27 mouse cellular contexts compared by ENCODE assay signal in genomic region chr16:17985078-17985477, GRCm38 (mm10). TPM values are rescaled to one million over a fixed set of nuclear protein-coding genes. Genes with fewer than 3 reads are reported as not detected.
A peak's percentile ranks its signal among the peaks of the same experiment; 100 is the strongest.
DNase-seq lines count a peak whose midpoint lies in the region; ATAC-seq and TF ChIP-seq lines count a peak whose summit lies in the region.
"Had no signal": no experiment of that assay in that cellular context is flagged by ENCODE, and none has a peak within 500 bp of the region (broad histone marks: within the 10 kb centered on the region; RNA-seq: fewer than 3 reads in every experiment).

No protein-coding gene starts in this region.

- no peaks in the 10 kb centered on the region for H3K4me1 ChIP-seq in embryonic facial prominence, embryonic 14.5 days (ENCODE audit: control insufficient read depth, insufficient read depth, low read length)
- peaks cover 2% of the 10 kb centered on the region; the same call in 1 of the 2 replicates for H3K4me1 ChIP-seq in embryonic facial prominence, embryonic 10.5 days
- H3K4me1 ChIP-seq in heart, adult 2 months (ENCODE audit: control insufficient read depth, insufficient read depth, low read length) = no peaks in the 10 kb centered on the region
- H3K4me1 ChIP-seq in neural tube, embryonic 15.5 days = no peaks in the 10 kb centered on the region

- no peak for TF ChIP-seq POLR2A in heart, adult 2 months (IDR thresholded peaks at IDR 0.05; ENCODE audit: insufficient read depth, low read depth, low read length)

- no peak for TF ChIP-seq CTCF in heart, adult 2 months (IDR thresholded peaks at IDR 0.05)

- H3K27me3 ChIP-seq in embryonic facial prominence, embryonic 14.5 days (replicated peaks; ENCODE audit: control insufficient read depth, insufficient read depth, low read length) = no peaks in the 10 kb centered on the region
- H3K27me3 ChIP-seq in embryonic facial prominence, embryonic 10.5 days (replicated peaks; ENCODE audit: low read depth, poor library complexity, severe bottlenecking) = peaks cover 5% of the 10 kb centered on the region; the same call in 1 of the 2 replicates
- H3K27me3 ChIP-seq in heart, adult 2 months (ENCODE audit: control insufficient read depth, insufficient read depth, low read length) = no peaks in the 10 kb centered on the region
- no peaks in the 10 kb centered on the region for H3K27me3 ChIP-seq in neural tube, embryonic 15.5 days (replicated peaks)
- H3K27me3 ChIP-seq: Patski had no signal

- no peak for TF ChIP-seq EP300 in heart, adult 2 months (IDR thresholded peaks at IDR 0.05; ENCODE audit: insufficient read depth, low read depth, low read length)

- no peak overlapping the region for H3K4me3 ChIP-seq in embryonic facial prominence, embryonic 14.5 days (ENCODE audit: low read depth, low read length)
- H3K4me3 ChIP-seq in embryonic facial prominence, embryonic 10.5 days = no peak overlapping the region
- no peak overlapping the region for H3K4me3 ChIP-seq in heart, adult 2 months
- no peak overlapping the region for H3K4me3 ChIP-seq in neural tube, embryonic 15.5 days (replicated peaks)

- no peak overlapping the region for H3K27ac ChIP-seq in embryonic facial prominence, embryonic 14.5 days (replicated peaks; ENCODE audit: low read depth, low read length)
- no peak overlapping the region for H3K27ac ChIP-seq in embryonic facial prominence, embryonic 10.5 days (replicated peaks)
- H3K27ac ChIP-seq in heart, adult 2 months = no peak overlapping the region
- H3K27ac ChIP-seq in neural tube, embryonic 15.5 days (replicated peaks) = peak overlapping the region; percentile 37; the same call in 1 of the 2 replicates

- DNase-seq in embryonic facial prominence, embryonic 14.5 days (ENCODE audit: low spot score) = no peak
- no peak for DNase-seq in embryonic facial prominence, embryonic 10.5 days (ENCODE audit: low spot score)
- peak; percentile 69 for DNase-seq in heart, adult 11 months
- no peak for DNase-seq in heart, adult 2 months
- DNase-seq in neural tube, embryonic 10.5 days (ENCODE audit: extremely low spot score, low spot score) = no peak
- DNase-seq in adipocyte (ENCODE audit: low spot score) = peak; percentile 54
- no peak for DNase-seq in spleen, postnatal 14 days (ENCODE audit: low spot score in 2 of 2)
- DNase-seq: adrenal gland, adult 2 months; adrenal gland, adult 8-10 months; adrenal gland, postnatal 10 days; adrenal gland, postnatal 14 days; adrenal gland, postnatal 25 days; adrenal gland, postnatal 36 days; cerebellum, adult 11 months; cerebellum, adult 11-12 months; cerebellum, adult 18-20 months had no signal

- H3K36me3 ChIP-seq in embryonic facial prominence, embryonic 14.5 days (ENCODE audit: control insufficient read depth, insufficient read depth, low read length) = no peaks in the 10 kb centered on the region
- no peaks in the 10 kb centered on the region for H3K36me3 ChIP-seq in embryonic facial prominence, embryonic 10.5 days (replicated peaks)
- no peaks in the 10 kb centered on the region for H3K36me3 ChIP-seq in heart, adult 2 months (ENCODE audit: control insufficient read depth, insufficient read depth, low read length)
- H3K36me3 ChIP-seq in neural tube, embryonic 15.5 days = no peaks in the 10 kb centered on the region
- H3K36me3 ChIP-seq: G1E had no signal

- WGBS in embryonic facial prominence, embryonic 14.5 days = 61% methylated on average over 5 of the region's 5 CpGs
- 70% methylated on average over 5 of the region's 5 CpGs for WGBS in embryonic facial prominence, embryonic 10.5 days
- 63% methylated on average over 5 of the region's 5 CpGs for WGBS in heart, adult 2 months
- WGBS in neural tube, embryonic 15.5 days = 76% methylated on average over 5 of the region's 5 CpGs

- H3K4me2 ChIP-seq in embryonic facial prominence, embryonic 14.5 days (ENCODE audit: low read depth, low read length) = no peak overlapping the region
- H3K4me2 ChIP-seq in neural tube, embryonic 15.5 days = no peak overlapping the region

- 0 out of 2 replicates have a peak overlapping the region, but pooled peaks have one; percentile 5 for H3K9ac ChIP-seq in embryonic facial prominence, embryonic 14.5 days (ENCODE audit: low read depth, low read length)
- H3K9ac ChIP-seq in heart, adult 2 months (ENCODE audit: low read depth, low read length) = no peak overlapping the region
- no peak overlapping the region for H3K9ac ChIP-seq in neural tube, embryonic 15.5 days (replicated peaks)

- no peaks in the 10 kb centered on the region for H3K79me2 ChIP-seq in heart, adult 2 months (replicated peaks; ENCODE audit: control insufficient read depth, insufficient read depth, low read length)

- H3K9me3 ChIP-seq in embryonic facial prominence, embryonic 14.5 days (ENCODE audit: control insufficient read depth, low read length) = peaks cover 3% of the 10 kb centered on the region
- H3K9me3 ChIP-seq in embryonic facial prominence, embryonic 10.5 days = peaks cover 11% of the 10 kb centered on the region; the same call in 1 of the 2 replicates
- H3K9me3 ChIP-seq in neural tube, embryonic 15.5 days (replicated peaks) = peaks cover 2% of the 10 kb centered on the region; the same call in 1 of the 2 replicates

- intact Hi-C loops in heart, adult 2 months (cut with DNase I) = no loop called here

- ATAC-seq in embryonic facial prominence, embryonic 14.5 days (ENCODE audit: low read depth) = no peak
- ATAC-seq in neural tube, embryonic 15.5 days (ENCODE audit: low FRiP score) = no peak
- ATAC-seq: activated CD4-positive, CD25-positive, alpha-beta regulatory T cell, adult 4 months; CD4-positive, CD25-positive, alpha-beta regulatory T cell, adult 4 months; Patski had no signal

RNA-seq across cellular contexts. Expression of gene Vpreb2, which starts 4.8 kb away (rescaled TPM):
- polyA plus RNA-seq in embryonic facial prominence, embryonic 14.5 days (2014; fragmentation: Nextera tagmentation; extraction: Ambion mirVana) = 0.31 TPM in 1 of 2 replicates, not detected in the other
- not detected in 2 replicates for polyA plus RNA-seq in embryonic facial prominence, embryonic 10.5 days (2016; fragmentation: Nextera tagmentation; extraction: Ambion mirVana)
- not detected for total RNA-seq in heart, adult 2 months (2021)
- polyA plus RNA-seq in heart, adult 2 months (2012; rRNA removed) = not detected in 2 replicates
- not detected in 2 replicates for polyA plus RNA-seq in neural tube, embryonic 15.5 days (2015; fragmentation: Nextera tagmentation; extraction: Ambion mirVana)
- total RNA-seq: adrenal gland, adult 2 months; adrenal gland, postnatal 14 days; adrenal gland, postnatal 25 days; adrenal gland, postnatal 36 days; adrenal gland, postnatal 4 days; CH12.LX; ES-E14; G1E; MEL had no signal
- polyA plus RNA-seq: activated CD4-positive, CD25-positive, alpha-beta regulatory T cell, adult 4 months; adrenal gland, adult 2 months; brain, embryonic 14.5 days; C2C12; CD4-positive, CD25-positive, alpha-beta regulatory T cell, adult 4 months; G1E had no signal

RNA-seq across cellular contexts. Expression of gene Slc25a1, which starts 57.1 kb away (rescaled TPM):
- polyA plus RNA-seq in embryonic facial prominence, embryonic 14.5 days (2014; fragmentation: Nextera tagmentation; extraction: Ambion mirVana) = 56.6 and 60.3 TPM in 2 replicates
- polyA plus RNA-seq in embryonic facial prominence, embryonic 10.5 days (2016; fragmentation: Nextera tagmentation; extraction: Ambion mirVana) = 85.8 and 90.6 TPM in 2 replicates
- 1 to 10 TPM; 6.8 to 7.3 TPM for total RNA-seq in heart, adult 2 months (2021)
- 32.3 and 65.5 TPM in 2 replicates for polyA plus RNA-seq in heart, adult 2 months (2012; rRNA removed)
- polyA plus RNA-seq in neural tube, embryonic 15.5 days (2015; fragmentation: Nextera tagmentation; extraction: Ambion mirVana) = 187 and 221 TPM in 2 replicates

Comparison
In these comparisons a context has a peak if more than half of its experiments do, and no peak if none do; other contexts are left out.
1. DNase-seq: peak in heart, adult 11 months (single experiment) and adipocyte (single experiment); none in embryonic facial prominence, embryonic 14.5 days (single experiment), embryonic facial prominence, embryonic 10.5 days (single experiment), heart, adult 2 months (0 of 2), neural tube, embryonic 10.5 days (single experiment) and spleen, postnatal 14 days (0 of 2).